Mouse (Mus musculus) forebrain, embryonic 15.5 days (tissue): ENCODE measurements around the gene Cbl. TPM values are rescaled to one million over a fixed set of nuclear protein-coding genes. Genes with fewer than 3 reads are reported as not detected.

Experiments used
- ATAC-seq: fragments of 200-750 bp; cut with Nextera tagmentation; replicated peaks from 2 replicates; pipeline ENCODE4 v1.8.0; 2017; ENCODE audit warnings: mild to moderate bottlenecking, moderate TSS enrichment, moderate library complexity
- H3K27ac ChIP-seq: fragments of 300-500 bp; sonication (generic); replicated peaks from 2 replicates; pipeline ENCODE4 v1.5.1; 2015; ENCODE audit warnings: mild to moderate bottlenecking, inconsistent platforms
- H3K27me3 ChIP-seq: fragments of 300-500 bp; sonication (generic); 2 replicates; pipeline ENCODE4 v1.6.1; 2015; ENCODE audit warnings: inconsistent platforms
- H3K36me3 ChIP-seq: fragments of 300-500 bp; sonication (generic); 2 replicates; pipeline ENCODE4 v1.6.1; 2015; ENCODE audit warnings: mild to moderate bottlenecking, inconsistent platforms
- H3K4me1 ChIP-seq: fragments of 300-500 bp; sonication (generic); 2 replicates; pipeline ENCODE4 v1.6.1; 2015; ENCODE audit warnings: inconsistent platforms
- H3K4me2 ChIP-seq: fragments of 300-500 bp; sonication (generic); replicated peaks from 2 replicates; pipeline ENCODE4 v1.6.1; 2015; ENCODE audit warnings: mild to moderate bottlenecking, inconsistent platforms
- H3K4me3 ChIP-seq: fragments of 300-500 bp; sonication (generic); 2 replicates; pipeline ENCODE4 v1.5.1; 2015; ENCODE audit warnings: mild to moderate bottlenecking, inconsistent platforms
- H3K9ac ChIP-seq: fragments of 300-500 bp; sonication (generic); replicated peaks from 2 replicates; pipeline ENCODE4 v1.6.1; 2015; ENCODE audit warnings: mild to moderate bottlenecking, inconsistent platforms
- H3K9me3 ChIP-seq: fragments of 300-500 bp; sonication (generic); 2 replicates; pipeline ENCODE4 v1.6.1; 2016; ENCODE audit warnings: inconsistent platforms
- WGBS: fragments of 180-500 bp; shearing (Covaris S2); methylation state at CpG from one replicate; pipeline ENCODE4 v1.1.7; 2015; ENCODE audit warnings: mixed read lengths; 5-methylcytosine and 5-hydroxymethylcytosine counted together
- polyA plus RNA-seq: library from polyadenylated mRNA; unstranded; fragments of >200 nt; fragmentation: Nextera tagmentation; extraction: Ambion mirVana; gene quantifications from 2 replicates; pipeline ENCODE4 v1.2.1, GENCODE M21; 2015

The Cbl gene
- polyA plus RNA-seq, 1 experiment from 2014 or later, result 25.7 TPM

DNA sequence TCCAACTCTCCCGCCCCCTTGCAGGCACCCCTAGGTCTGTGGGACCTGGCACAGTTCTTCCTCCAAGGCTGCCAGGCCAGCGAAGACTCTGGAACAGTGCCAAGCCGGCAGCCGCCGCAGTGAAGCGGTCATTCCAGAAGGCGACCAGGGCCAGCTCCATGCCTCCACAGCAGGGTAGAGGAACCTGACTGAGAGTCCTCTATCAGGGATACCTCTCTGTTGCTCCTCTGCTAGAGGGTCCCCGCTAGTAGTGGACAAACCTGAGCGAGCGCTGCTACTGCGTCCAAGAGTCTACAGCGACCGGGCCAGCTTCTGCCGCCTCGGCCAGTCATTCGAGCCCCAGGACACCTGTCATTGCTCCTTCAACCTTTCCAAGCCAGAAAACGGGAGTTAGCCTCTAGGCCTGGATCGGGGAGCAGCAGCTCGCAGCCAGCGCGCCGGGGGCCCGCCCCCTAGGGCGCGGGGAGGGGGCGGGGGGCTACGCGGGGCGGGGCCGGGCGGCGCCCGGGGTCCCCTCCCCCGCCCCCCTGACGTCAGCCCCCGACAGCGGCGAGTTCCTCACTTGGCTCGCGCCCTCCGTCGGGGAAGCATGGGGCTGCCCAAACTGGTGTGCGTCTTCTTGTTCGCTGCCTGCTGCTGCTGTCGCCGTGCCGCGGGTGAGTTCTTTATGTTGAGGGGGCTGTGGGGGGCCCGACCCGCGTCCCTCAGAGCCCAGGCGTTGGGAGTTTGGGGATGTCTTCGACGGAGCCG is 99.6 kb downstream of the Cbl start, which contains the start of gene Mcam:
Mcam (plus strand) TSS at position 369 of the 750 bp plus-strand sequence.
- peak within 1 kb of the TSS; percentile 49 for H3K9ac ChIP-seq
- peaks cover 48% of the 10 kb centered on the region for H3K4me1 ChIP-seq
- no peaks in the 10 kb centered on the region for H3K9me3 ChIP-seq
- H3K36me3 ChIP-seq, result no peaks in the 10 kb centered on the region
- peaks cover 15% of the 10 kb centered on the region for H3K27me3 ChIP-seq
- ATAC-seq, result peak; percentile 24; the same call in 1 of the 2 replicates
- H3K4me3 ChIP-seq, result peak within 1 kb of the TSS; percentile 52
- WGBS, result under 1% methylated on average over 41 of the region's 55 CpGs
- H3K27ac ChIP-seq, result peak within 1 kb of the TSS; percentile 43
- peak within 1 kb of the TSS; percentile 80 for H3K4me2 ChIP-seq

DNA sequence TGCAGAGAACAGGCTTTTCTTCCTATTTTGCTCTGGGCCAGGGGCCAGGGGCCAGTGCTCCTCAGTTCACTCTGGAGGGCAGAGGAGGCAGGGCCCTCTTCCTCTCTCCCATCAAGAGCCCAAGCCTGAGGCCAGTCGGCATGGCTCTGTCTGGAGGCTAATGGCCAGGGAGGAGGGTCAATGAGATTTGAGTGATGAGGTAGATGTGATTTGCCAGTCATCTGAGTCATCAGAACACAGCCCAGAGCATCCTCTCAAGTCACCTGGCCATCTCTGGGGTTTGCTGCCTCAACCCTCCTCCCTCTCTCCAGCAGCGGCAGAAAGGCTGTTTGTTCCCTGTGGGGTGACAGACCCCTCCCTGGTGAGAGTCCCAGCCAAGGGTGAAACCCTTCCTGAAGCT is 100.6 kb downstream of the Cbl start:
- ATAC-seq, result no peak
- Histone ChIP-seq H3K36me3 (no peaks in the 10 kb centered on the region), H3K9ac (peak overlapping the region; percentile 49; the same call in 1 of the 2 replicates), H3K27me3 (peaks cover 15% of the 10 kb centered on the region), H3K4me3 (0 out of 2 replicates have a peak overlapping the region, but pooled peaks have one; percentile 52), H3K27ac (0 out of 2 replicates have a peak overlapping the region, but pooled peaks have one; percentile 27), H3K9me3 (no peaks in the 10 kb centered on the region), H3K4me2 (peak overlapping the region; percentile 80; the same call in 1 of the 2 replicates), H3K4me1 (peaks cover 48% of the 10 kb centered on the region)
- WGBS, result 16% methylated on average over 2 of the region's 2 CpGs

- H3K4me3 ChIP-seq, result no peak overlapping the region
- no peak overlapping the region for H3K27ac ChIP-seq
- ATAC-seq, result no peak
- H3K9me3 ChIP-seq, result no peaks in the 10 kb centered on the region
- peaks cover 15% of the 10 kb centered on the region for H3K27me3 ChIP-seq
- 71% methylated on average over 5 of the region's 5 CpGs for WGBS
- H3K9ac ChIP-seq, result no peak overlapping the region
- H3K4me2 ChIP-seq, result no peak overlapping the region
- H3K36me3 ChIP-seq, result no peaks in the 10 kb centered on the region
- peaks cover 48% of the 10 kb centered on the region for H3K4me1 ChIP-seq
Measured at GRCm38 (mm10) chr9:44132200-44132599, 101.6 kb downstream of the Cbl start.

DNA sequence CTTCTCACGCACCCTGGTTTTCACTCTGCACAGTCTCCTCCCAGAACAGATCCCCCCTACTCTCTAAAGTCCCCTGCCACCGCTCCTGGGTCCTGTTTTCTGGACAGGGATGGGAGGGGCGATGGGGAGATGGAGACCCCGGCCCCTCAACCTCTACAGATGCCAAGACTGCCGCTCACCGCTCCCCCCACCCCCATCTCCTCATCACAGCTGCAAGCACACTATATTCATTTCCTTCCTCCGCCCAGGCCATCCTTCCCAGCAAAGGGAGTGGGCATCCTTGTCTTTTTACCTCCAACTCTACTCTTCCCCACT is 102.6 kb downstream of the Cbl start:
- H3K4me2 ChIP-seq, result no peak overlapping the region
- peaks cover 15% of the 10 kb centered on the region for H3K27me3 ChIP-seq
- H3K36me3 ChIP-seq, result no peaks in the 10 kb centered on the region
- WGBS, result 45% methylated on average over 7 of the region's 7 CpGs
- ATAC-seq, result no peak
- H3K9ac ChIP-seq, result no peak overlapping the region
- peaks cover 50% of the 10 kb centered on the region for H3K4me1 ChIP-seq
- no peaks in the 10 kb centered on the region for H3K9me3 ChIP-seq
- H3K27ac ChIP-seq, result no peak overlapping the region
- no peak overlapping the region for H3K4me3 ChIP-seq

DNA sequence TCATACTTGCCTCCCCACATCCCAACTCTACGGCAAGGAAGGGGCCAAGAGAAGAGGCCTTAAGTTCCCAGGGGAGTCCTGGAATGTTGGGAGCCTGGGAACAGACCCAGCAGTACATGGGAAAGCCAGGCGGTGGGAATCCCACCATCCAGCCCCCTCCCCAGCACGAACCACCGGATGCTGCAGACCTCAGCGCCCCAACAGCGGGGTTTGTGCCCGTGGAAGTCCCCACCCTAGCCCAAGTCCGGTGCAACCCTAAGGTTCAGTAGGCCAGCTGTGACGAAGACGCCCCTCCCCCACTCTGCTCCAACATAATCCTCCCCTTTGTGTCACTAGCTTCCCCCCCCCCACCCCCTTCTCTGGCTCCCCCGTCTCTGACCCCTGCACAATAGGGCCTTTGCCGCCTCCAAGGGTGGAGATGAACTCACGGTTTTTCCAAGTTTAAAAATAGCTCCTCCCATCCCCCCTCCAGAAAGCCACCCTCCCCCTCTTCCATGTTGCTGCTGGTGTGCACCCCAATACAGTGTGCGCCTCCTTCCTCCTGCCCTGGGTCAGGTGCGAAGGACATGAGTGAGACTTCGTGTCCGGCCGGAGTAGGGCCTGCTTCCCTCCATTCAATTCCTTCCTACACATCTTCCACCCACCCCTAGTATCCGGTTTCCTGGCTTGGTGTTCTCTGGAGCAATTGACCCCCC is 103.1 kb downstream of the Cbl start:
- Histone ChIP-seq H3K27ac (0 out of 2 replicates have a peak overlapping the region, but pooled peaks have one; percentile 22), H3K27me3 (peaks cover 12% of the 10 kb centered on the region), H3K4me1 (peaks cover 49% of the 10 kb centered on the region), H3K36me3 (no peaks in the 10 kb centered on the region), H3K9ac (peak overlapping the region; percentile 30; the same call in 1 of the 2 replicates), H3K9me3 (no peaks in the 10 kb centered on the region), H3K4me3 (no peak overlapping the region), H3K4me2 (peak overlapping the region; percentile 58)
- WGBS, result 17% methylated on average over 19 of the region's 19 CpGs
- no peak for ATAC-seq

GRCm38 (mm10) chr9:44130034-44130433 is 103.8 kb downstream of the Cbl start:
- Histone ChIP-seq H3K9me3 (no peaks in the 10 kb centered on the region), H3K27me3 (peaks cover 9% of the 10 kb centered on the region), H3K4me3 (peak overlapping the region; percentile 31), H3K4me1 (peaks cover 45% of the 10 kb centered on the region), H3K9ac (peak overlapping the region; percentile 30), H3K4me2 (peak overlapping the region; percentile 58), H3K27ac (0 out of 2 replicates have a peak overlapping the region, but pooled peaks have one; percentile 22), H3K36me3 (no peaks in the 10 kb centered on the region)
- 1% methylated on average over 27 of the region's 27 CpGs for WGBS
- 0 out of 2 replicates have a peak, but pooled peaks have one; percentile 7 for ATAC-seq

DNA sequence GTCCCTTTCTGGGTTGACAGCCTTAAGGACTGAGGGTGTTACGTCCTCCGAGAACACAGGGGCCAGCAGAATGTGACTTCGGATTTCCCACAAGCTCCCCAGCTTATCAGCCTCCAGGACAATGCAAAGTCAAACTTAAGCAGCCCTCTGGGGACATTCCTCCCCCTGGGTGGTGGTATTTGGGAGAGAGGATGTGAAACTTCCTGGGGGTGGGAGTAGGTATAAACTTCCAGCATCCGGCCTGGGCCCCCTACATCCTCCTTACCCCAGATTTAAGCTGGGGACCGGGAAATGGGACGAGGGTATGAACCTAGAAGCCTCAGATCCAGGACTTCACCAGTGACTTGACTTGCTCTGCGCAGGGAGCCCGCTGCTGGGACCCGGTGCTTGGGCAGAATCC is 104.2 kb downstream of the Cbl start:
- peaks cover 41% of the 10 kb centered on the region for H3K4me1 ChIP-seq
- WGBS, result 11% methylated on average over 9 of the region's 9 CpGs
- no peaks in the 10 kb centered on the region for H3K9me3 ChIP-seq
- H3K27me3 ChIP-seq, result peaks cover 6% of the 10 kb centered on the region; the same call in 1 of the 2 replicates
- no peak overlapping the region for H3K27ac ChIP-seq
- H3K9ac ChIP-seq, result peak overlapping the region; percentile 30
- H3K4me2 ChIP-seq, result peak overlapping the region; percentile 58
- ATAC-seq, result no peak
- H3K36me3 ChIP-seq, result no peaks in the 10 kb centered on the region
- peak overlapping the region; percentile 31 for H3K4me3 ChIP-seq

GRCm38 (mm10) chr9:44127351-44127801 is 106.5 kb downstream of the Cbl start:
- Histone ChIP-seq H3K4me3 (no peak overlapping the region), H3K36me3 (no peaks in the 10 kb centered on the region), H3K4me1 (peaks cover 26% of the 10 kb centered on the region), H3K9me3 (no peaks in the 10 kb centered on the region), H3K27ac (no peak overlapping the region), H3K27me3 (no peaks in the 10 kb centered on the region; the same call in 1 of the 2 replicates), H3K4me2 (no peak overlapping the region), H3K9ac (no peak overlapping the region)
- 43% methylated on average over 3 of the region's 3 CpGs for WGBS
- no peak for ATAC-seq

GRCm38 (mm10) chr9:44126746-44127145 is 107.1 kb downstream of the Cbl start:
- no peak for ATAC-seq
- Histone ChIP-seq H3K4me2 (no peak overlapping the region), H3K36me3 (no peaks in the 10 kb centered on the region), H3K9me3 (no peaks in the 10 kb centered on the region), H3K4me1 (peaks cover 26% of the 10 kb centered on the region), H3K9ac (no peak overlapping the region; the same call in 1 of the 2 replicates), H3K4me3 (no peak overlapping the region), H3K27me3 (no peaks in the 10 kb centered on the region; the same call in 1 of the 2 replicates), H3K27ac (0 out of 2 replicates have a peak overlapping the region, but pooled peaks have one; percentile 14)
- 92% methylated on average over 3 of the region's 3 CpGs for WGBS

DNA sequence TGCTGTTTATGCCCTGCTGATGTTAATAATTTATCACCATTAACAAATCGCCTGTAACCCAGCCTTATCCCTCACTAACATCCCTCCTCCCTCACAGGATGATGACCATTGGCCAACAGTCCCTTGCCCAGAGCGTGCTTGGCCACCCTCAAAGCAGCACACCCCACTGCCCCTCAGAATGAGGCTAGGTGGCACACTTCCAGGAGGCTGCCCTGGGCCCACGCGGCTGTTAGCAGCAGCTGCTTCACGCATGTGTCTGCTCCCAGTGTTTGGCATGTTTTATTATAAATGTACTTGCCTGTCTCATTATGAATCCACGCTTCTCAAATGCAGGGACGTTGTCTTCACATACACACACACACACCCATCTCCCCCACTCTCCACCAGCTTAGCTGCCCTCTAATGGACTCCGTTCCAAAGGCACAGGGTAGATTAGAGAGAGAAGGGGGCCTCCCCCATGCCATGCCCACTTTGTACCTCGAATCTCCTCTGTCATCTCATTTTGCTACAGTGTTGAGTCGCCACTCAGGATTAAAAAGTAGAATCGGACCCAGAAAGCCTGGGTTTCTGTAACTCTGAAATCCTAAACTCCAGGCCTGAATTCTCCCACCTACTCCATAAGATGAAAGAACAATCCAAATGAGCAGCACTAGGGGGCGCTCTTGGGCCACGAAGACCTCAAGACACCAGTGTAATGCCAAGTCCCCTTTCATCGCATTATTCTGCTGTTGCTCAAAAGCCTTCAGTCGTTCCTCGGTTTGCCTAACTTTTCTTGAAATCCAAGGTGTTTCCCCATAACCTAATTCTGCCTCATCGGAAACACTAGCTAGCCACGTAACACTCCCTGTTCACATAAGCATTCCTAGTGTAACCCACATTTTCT is 108.1 kb downstream of the Cbl start:
- Histone ChIP-seq H3K9me3 (no peaks in the 10 kb centered on the region), H3K4me2 (0 out of 2 replicates have a peak overlapping the region, but pooled peaks have one; percentile 5), H3K4me3 (no peak overlapping the region), H3K27me3 (no peaks in the 10 kb centered on the region), H3K4me1 (peaks cover 25% of the 10 kb centered on the region), H3K27ac (0 out of 2 replicates have a peak overlapping the region, but pooled peaks have one; percentile 14), H3K36me3 (no peaks in the 10 kb centered on the region), H3K9ac (no peak overlapping the region)
- ATAC-seq, result peak; percentile 71
- 23% methylated on average over 18 of the region's 18 CpGs for WGBS

DNA sequence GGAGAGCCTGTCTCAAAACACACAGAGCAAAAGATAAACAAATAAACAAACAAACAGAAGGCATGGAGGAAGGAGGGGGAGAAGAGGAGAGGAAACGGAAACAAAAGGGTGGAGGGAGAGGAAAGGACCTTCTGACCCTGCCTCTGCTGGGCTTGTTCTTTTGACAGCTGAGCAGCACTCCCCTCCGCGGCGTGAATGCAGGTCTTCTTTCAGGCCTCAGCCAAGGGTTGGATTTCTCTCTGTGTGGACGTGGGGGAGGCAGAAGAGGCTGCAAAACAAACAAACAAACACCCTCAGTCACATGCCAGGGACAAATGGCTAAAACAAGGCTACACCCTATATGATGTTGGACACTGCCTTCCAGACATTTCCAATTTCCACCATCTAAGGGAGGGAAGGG is 108.8 kb downstream of the Cbl start:
- H3K9ac ChIP-seq, result no peak overlapping the region
- H3K27ac ChIP-seq, result no peak overlapping the region
- H3K36me3 ChIP-seq, result no peaks in the 10 kb centered on the region
- WGBS, result 70% methylated on average over 5 of the region's 5 CpGs
- no peak for ATAC-seq
- H3K27me3 ChIP-seq, result no peaks in the 10 kb centered on the region
- H3K4me2 ChIP-seq, result no peak overlapping the region
- H3K4me3 ChIP-seq, result no peak overlapping the region
- no peaks in the 10 kb centered on the region for H3K9me3 ChIP-seq
- H3K4me1 ChIP-seq, result peaks cover 17% of the 10 kb centered on the region
